Mouse (Mus musculus) thymus, postnatal 4 days (tissue): ENCODE measurements around the gene Hspa1l.
"Not testable (repeated sequence)": the region's sequence is repeated elsewhere in the genome, so short reads cannot be mapped to it uniquely, and the experiment has no call there.

Experiments used
- DNase-seq: peaks from one replicate; pipeline ENCODE4 v3.0.0; 2021

The Hspa1l gene

DNA sequence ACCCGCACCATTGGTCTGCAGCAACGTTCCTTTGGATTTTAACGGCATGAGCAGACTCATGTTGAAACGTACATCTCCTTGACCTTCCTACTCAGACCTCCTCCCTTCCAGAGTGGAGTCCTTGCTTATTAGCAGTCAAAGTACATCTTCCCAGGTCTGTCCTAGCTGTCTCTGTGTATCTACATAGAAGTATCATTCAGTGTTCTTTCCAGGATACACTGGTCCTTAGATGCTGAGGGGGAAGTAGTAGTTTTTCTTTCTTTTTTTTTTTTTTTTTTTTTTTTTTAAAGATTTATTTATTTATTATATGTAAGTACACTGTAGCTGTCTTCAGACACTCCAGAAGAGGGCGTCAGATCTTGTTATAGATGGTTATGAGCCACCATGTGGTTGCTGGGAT is 33.4 kb downstream of the Hspa1l start:
- not testable (repeated sequence) for DNase-seq

- DNase-seq: no peak
Measured at GRCm38 (mm10) chr17:35007387-35007991, 35.0 kb downstream of the Hspa1l start.

DNA sequence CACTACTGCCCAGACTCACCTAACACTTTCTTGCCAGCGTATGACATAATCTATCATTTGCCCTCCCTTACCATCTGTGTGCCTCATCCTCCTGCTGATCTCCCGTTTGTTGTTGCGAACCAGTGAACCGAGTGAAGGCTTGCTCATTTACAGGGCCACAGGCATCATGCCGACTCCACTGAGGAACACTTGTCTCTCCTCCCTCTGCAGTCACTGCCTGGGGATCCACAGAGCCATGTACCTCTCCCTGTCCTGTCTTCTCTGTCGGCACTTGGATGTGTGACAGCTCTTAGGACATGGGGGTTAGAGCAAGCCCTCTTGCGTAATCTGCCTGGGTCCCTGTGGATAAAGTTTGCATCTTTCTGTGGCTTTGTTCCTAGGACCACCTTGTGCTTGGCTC is 37.1 kb downstream of the Hspa1l start:
- DNase-seq: no peak

- DNase-seq: no peak
Measured at GRCm38 (mm10) chr17:35011440-35011839, 38.9 kb downstream of the Hspa1l start.

- DNase-seq: no peak
Measured at GRCm38 (mm10) chr17:35012430-35012829, 39.9 kb downstream of the Hspa1l start.

- no peak for DNase-seq
Measured at GRCm38 (mm10) chr17:35013221-35013620, 40.7 kb downstream of the Hspa1l start.

GRCm38 (mm10) chr17:35015296-35015695 is 42.8 kb downstream of the Hspa1l start:
- DNase-seq: no peak

DNA sequence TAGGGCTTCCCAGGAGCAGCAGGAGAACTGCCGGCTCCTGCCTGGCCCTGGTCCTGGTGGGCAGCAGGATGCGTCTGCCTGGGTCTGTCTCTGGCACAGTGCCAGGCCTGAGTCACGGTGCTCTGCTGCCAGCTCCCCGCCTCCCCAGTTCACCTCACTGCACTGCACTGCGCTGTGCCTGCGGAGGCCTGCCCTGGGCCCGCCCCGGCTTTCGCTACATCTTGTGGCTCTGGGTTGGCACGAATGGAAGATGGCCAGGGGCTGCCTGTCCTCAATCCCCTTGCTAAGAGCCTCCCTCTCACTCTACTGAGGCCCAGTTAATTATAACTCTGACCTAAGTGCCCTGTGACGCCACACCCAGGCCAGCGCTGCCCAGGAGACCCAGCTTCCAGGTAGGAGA is 43.9 kb downstream of the Hspa1l start, which contains the start of gene Vwa7:
Gene Vwa7, plus strand, starts transcription at position 204 of the 400 bp plus-strand sequence.
- DNase-seq: no peak

GRCm38 (mm10) chr17:35016791-35017705 is 44.5 kb downstream of the Hspa1l start:
- peak; percentile 52 for DNase-seq

- DNase-seq: no peak
Measured at GRCm38 (mm10) chr17:35017706-35018030, 45.2 kb downstream of the Hspa1l start.

DNA sequence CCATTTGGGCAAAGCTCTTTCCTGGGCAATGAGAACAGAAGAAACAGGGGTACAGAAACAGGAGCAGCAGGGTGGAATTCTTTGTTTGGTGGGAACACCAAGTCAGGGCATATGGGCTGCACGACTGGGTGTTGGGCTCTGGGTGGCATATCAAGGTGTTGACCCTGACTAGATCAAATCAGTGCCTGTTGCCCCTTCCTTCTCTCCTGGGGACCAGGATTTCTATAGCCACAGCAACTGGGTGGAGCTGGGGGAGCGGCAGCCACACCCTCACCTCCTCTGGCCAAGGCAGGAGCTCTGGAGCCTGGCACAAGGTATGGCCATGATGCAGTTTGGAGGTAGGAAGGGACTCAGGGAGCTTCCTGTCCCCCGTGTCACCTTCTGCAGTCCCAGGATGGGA is 45.7 kb downstream of the Hspa1l start:
- DNase-seq: no peak

DNA sequence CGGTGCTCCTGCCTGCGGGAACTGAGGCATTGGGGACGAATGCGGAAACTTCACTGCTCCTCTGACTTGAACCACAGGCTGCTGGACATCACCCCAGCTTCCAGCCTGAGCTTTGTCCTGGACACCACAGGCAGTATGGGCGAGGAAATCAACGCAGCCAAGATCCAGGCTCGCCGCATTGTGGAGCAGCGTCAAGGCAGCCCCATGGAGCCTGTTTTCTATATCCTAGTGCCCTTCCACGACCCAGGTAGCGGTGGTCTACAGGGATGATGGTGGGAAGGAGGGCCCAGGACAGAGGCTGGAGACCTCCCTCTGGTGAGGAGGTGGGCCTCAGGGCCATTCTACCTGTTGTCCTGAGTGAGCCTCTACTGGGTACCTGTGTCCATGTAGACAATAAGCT is 47.4 kb downstream of the Hspa1l start:
- no peak for DNase-seq

- DNase-seq: no peak
Measured at GRCm38 (mm10) chr17:35020551-35020950, 48.0 kb downstream of the Hspa1l start.

DNA sequence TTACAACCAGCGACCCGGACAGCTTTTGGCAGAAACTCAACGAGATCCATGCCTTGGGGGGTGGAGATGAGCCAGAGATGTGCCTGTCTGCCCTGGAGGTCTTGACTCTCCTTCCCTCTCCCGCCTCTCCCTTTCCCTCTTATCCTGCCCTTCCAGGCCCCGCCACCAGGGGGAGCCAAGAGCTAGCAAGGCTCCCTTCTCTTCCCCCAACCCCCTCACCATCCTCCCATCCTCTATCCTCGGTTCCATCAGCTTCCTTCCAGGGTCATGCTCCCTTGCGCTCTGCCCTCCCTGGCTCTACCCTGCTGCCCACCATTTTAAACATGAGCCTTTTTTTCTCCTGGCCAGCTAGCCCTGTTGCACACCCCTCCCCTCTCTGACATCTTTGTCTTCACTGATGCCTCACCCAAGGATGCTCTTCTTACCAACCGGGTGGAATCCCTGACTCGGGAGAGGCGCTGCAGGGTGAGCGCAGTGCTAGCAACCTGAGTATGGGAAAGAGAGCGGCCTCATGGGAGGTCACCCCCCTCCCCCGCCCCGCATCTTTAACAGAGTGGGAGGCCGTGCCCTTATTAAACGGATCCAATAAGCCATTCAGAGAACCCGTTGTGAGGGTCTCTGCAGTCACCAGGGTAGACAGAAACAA is 48.8 kb downstream of the Hspa1l start:
- DNase-seq: peak; percentile 97

DNA sequence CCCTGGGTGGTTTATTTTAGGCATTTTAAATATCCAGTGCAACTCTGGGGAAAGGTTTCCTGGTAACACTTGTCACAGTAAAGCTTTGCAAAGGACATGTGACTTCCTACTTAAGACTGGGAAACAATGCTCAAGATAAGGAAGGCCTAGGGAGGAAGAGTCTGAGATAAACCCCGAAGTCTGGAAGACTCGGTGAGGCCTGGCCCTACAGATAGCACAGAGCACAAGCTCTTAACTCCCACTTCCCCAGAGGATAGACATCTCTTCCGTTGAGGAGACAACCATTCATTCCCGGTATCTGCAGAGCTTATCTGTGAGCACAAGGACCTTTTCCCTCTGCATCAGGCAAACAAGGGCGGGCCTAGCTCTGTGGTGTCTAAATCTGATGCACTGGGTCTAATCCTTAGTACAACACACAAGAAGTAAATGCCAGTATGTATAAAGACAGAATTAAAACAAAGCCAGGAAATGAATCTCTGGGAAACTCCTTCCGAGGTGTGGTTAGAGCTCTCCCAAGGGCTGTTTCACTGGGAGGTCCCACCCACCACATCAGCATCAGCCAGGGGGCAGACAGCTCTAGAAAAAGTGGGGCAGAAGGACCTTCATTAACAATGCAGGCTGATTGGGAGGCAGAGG is 49.5 kb downstream of the Hspa1l start:
- no peak for DNase-seq

GRCm38 (mm10) chr17:35022541-35023060 is 50.1 kb downstream of the Hspa1l start:
- no peak for DNase-seq

DNA sequence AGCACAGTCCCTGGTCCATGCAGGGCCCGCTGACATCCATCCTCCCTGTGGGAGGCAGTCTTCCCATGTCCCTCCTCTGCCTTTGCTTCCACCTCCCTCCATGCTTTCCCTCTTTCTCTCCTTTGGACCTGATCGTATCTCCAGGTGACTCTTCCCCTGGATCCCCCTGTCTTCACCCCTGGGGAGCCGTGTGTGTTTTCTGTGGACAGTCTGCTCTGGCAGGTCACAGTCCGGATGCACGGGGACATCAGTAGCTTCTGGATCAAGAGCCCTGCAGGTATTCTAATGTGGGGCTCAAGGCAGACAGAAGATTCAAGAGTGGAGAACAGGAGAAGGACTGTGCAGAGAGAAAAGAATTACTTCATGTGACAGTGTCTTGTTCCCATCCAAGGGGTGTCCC is 50.7 kb downstream of the Hspa1l start:
- no peak for DNase-seq

DNA sequence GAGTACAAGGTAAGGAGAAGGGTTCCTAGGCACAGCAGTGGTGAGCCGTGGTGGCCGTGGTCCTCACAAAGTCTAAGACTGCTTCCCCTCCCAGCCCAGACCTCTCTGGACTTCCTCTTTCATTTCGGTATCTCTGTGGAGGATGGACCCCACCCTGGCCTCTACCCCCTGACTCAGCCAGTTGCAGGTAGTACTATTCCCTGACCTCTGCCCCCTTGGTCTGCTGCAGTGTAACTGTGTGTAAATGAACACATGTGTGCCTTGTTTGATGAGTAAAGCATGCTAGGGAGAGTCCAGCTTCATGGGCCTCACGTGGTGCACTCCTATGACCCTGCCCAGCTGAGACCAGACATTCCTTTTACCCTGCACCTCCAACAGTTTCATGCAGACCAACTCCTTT is 51.3 kb downstream of the Hspa1l start:
- no peak for DNase-seq

DNA sequence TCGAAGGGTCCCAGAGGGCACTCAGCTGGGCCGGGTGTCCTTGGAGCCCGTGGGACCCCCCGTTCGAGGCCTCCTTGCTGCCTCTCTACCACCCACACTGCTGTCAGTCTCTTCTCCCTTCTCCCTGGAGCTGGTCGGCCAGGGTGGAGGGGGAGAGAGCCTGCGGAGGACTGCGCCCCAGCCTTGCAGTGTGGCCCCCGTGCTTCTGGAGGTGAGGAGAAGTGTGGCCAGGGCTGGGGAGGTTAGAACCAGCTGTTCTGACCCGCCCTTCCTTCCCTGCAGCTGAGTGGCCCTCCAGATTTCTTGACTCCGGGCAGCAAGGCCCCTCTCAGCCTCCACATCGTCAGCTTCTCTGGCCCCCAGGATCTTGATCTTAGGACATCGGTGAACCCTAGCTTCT is 51.8 kb downstream of the Hspa1l start:
- DNase-seq: no peak

DNA sequence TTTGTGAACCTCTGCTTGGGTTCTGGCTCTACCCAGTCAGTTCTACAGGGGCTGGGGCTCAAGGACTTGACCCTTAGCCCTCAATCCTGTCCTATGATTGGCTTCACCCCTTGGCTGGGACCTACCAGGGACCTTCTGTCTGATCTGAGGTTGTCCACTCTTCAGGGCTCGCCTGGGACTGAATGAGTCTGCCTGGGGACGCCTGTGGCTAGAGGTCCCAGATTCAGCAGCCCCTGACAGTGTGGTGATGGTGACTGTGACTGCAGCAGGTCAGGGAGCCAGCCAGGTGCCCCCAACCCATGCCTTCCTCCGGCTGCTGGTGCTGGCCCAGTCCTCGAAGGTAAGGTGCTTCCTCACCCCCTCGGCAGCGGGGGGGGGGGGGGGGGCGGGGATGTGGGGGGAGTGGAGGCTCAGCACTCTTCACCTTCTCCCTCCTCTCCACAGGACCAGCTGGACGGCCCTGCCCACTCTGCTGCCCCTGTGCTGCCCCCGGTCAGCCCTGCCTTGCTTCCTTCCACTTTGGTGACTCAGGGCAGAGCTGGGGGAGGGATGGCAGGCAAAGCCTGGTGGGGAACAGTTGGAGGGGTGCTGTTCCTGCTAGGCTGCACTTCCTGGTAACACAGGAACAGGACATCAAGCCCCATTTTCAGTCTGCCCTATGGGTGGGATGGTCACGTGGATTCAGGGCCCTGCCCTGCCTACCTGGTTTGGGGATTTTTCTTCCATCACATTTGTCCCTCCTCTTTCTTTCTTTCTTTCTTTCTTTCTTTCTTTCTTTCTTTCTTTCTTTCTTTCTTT is 52.4 kb downstream of the Hspa1l start:
- no peak for DNase-seq

GRCm38 (mm10) chr17:35026206-35026605 is 53.7 kb downstream of the Hspa1l start:
- no peak for DNase-seq
